Mouse (Mus musculus) limb, embryonic 12.5 days (tissue): ENCODE results near the gene Tmem191c. TPM values are rescaled to one million over a fixed set of nuclear protein-coding genes. Genes with fewer than 3 reads are reported as not detected.

Source experiments
- ATAC-seq: fragments of 200-750 bp; cut with Nextera tagmentation; 2 replicates; pipeline ENCODE4 v1.8.0; 2017; ENCODE audit warnings: low read depth, moderate TSS enrichment; ENCODE audit not compliant: insufficient number of reproducible peaks, insufficient read depth, low FRiP score, low TSS enrichment
- H3K27ac ChIP-seq: fragments of 300-500 bp; sonication (generic); 2 replicates; pipeline ENCODE4 v1.5.1; 2016; ENCODE audit warnings: mild to moderate bottlenecking, moderate library complexity
- H3K27me3 ChIP-seq: fragments of 300-500 bp; sonication (generic); 2 replicates; pipeline ENCODE4 v1.6.1; 2016; ENCODE audit warnings: mild to moderate bottlenecking, moderate library complexity
- H3K36me3 ChIP-seq: fragments of 300-500 bp; sonication (generic); 2 replicates; pipeline ENCODE4 v1.6.1; 2016; ENCODE audit warnings: mild to moderate bottlenecking, moderate library complexity
- H3K4me1 ChIP-seq: fragments of 300-500 bp; sonication (generic); replicated peaks from 2 replicates; pipeline ENCODE4 v1.6.1; 2016
- H3K4me2 ChIP-seq: fragments of 300-500 bp; sonication (generic); 2 replicates; pipeline ENCODE4 v1.6.1; 2016; ENCODE audit warnings: mild to moderate bottlenecking, moderate library complexity
- H3K4me3 ChIP-seq: fragments of 300-500 bp; sonication (generic); replicated peaks from 2 replicates; pipeline ENCODE4 v1.5.1; 2016; ENCODE audit warnings: mild to moderate bottlenecking
- H3K9ac ChIP-seq: fragments of 300-500 bp; sonication (generic); replicated peaks from 2 replicates; pipeline ENCODE4 v1.6.1; 2016; ENCODE audit warnings: mild to moderate bottlenecking, moderate library complexity
- H3K9me3 ChIP-seq: fragments of 300-500 bp; sonication (generic); 2 replicates; pipeline ENCODE4 v1.6.1; 2016; ENCODE audit warnings: mild to moderate bottlenecking, moderate library complexity
- WGBS: fragments of 180-500 bp; shearing (Covaris S2); methylation state at CpG from one replicate; pipeline ENCODE4 v1.1.7; 2016; 5-methylcytosine and 5-hydroxymethylcytosine counted together
- polyA plus RNA-seq: library from polyadenylated mRNA; unstranded; fragments of >200 nt; fragmentation: Nextera tagmentation; extraction: Ambion mirVana; gene quantifications from 2 replicates; pipeline ENCODE4 v1.2.1, GENCODE M21; 2016

Tmem191c gene
- polyA plus RNA-seq, 1 experiment from 2014 or later, result 13.8 TPM

GRCm38 (mm10) chr16:17292751-17293150 is 16.9 kb downstream of the Tmem191c start:
- no peaks in the 10 kb centered on the region for H3K9me3 ChIP-seq
- no peak overlapping the region for H3K9ac ChIP-seq
- 0% methylated on average over 2 of the region's 2 CpGs for WGBS
- peaks cover 80% of the 10 kb centered on the region for H3K36me3 ChIP-seq
- ATAC-seq, result no peak
- H3K4me2 ChIP-seq, result no peak overlapping the region
- no peaks in the 10 kb centered on the region for H3K4me1 ChIP-seq
- H3K27me3 ChIP-seq, result no peaks in the 10 kb centered on the region
- no peak overlapping the region for H3K27ac ChIP-seq
- H3K4me3 ChIP-seq, result no peak overlapping the region

- Histone ChIP-seq H3K4me3 (no peak overlapping the region), H3K9me3 (no peaks in the 10 kb centered on the region), H3K9ac (no peak overlapping the region), H3K27me3 (no peaks in the 10 kb centered on the region), H3K36me3 (peaks cover 90% of the 10 kb centered on the region), H3K4me2 (no peak overlapping the region), H3K4me1 (no peaks in the 10 kb centered on the region), H3K27ac (no peak overlapping the region)
- ATAC-seq, result no peak
- 92% methylated on average over 3 of the region's 3 CpGs for WGBS
Measured at GRCm38 (mm10) chr16:17300818-17301217, 24.9 kb downstream of the Tmem191c start.

GRCm38 (mm10) chr16:17303521-17304245 is 27.8 kb downstream of the Tmem191c start:
- 89% methylated on average over 5 of the region's 5 CpGs for WGBS
- Histone ChIP-seq H3K27me3 (no peaks in the 10 kb centered on the region), H3K36me3 (peaks cover 86% of the 10 kb centered on the region)

GRCm38 (mm10) chr16:17307461-17307860 is 31.6 kb downstream of the Tmem191c start:
- Histone ChIP-seq H3K9ac (no peak overlapping the region), H3K4me3 (no peak overlapping the region), H3K9me3 (no peaks in the 10 kb centered on the region), H3K36me3 (peaks cover 85% of the 10 kb centered on the region), H3K27me3 (no peaks in the 10 kb centered on the region), H3K4me2 (no peak overlapping the region), H3K4me1 (no peaks in the 10 kb centered on the region), H3K27ac (no peak overlapping the region)
- ATAC-seq, result no peak
- whole genome bisulfite sequencing, result 91% methylated on average over 5 of the region's 5 CpGs

More at GRCm38 (mm10) chr16:17303521-17304245, 27.8 kb downstream of the Tmem191c start:
- Histone ChIP-seq H3K27ac (no peak overlapping the region), H3K4me2 (no peak overlapping the region), H3K9me3 (no peaks in the 10 kb centered on the region), H3K4me1 (no peaks in the 10 kb centered on the region), H3K4me3 (no peak overlapping the region), H3K9ac (no peak overlapping the region)
- ATAC-seq, result no peak

- no peak overlapping the region for H3K27ac ChIP-seq
- H3K36me3 ChIP-seq, result peaks cover 86% of the 10 kb centered on the region
- no peaks in the 10 kb centered on the region for H3K4me1 ChIP-seq
- 87% methylated on average over 10 of the region's 10 CpGs for WGBS
- no peak overlapping the region for H3K4me2 ChIP-seq
- H3K9me3 ChIP-seq, result no peaks in the 10 kb centered on the region
- no peak overlapping the region for H3K4me3 ChIP-seq
- no peak overlapping the region for H3K9ac ChIP-seq
- ATAC-seq, result no peak
- no peaks in the 10 kb centered on the region for H3K27me3 ChIP-seq
Measured at GRCm38 (mm10) chr16:17309036-17309435, 33.2 kb downstream of the Tmem191c start.

GRCm38 (mm10) chr16:17312531-17312930 is 36.7 kb downstream of the Tmem191c start:
- Histone ChIP-seq H3K4me3 (no peak overlapping the region), H3K9ac (no peak overlapping the region), H3K9me3 (no peaks in the 10 kb centered on the region), H3K4me1 (no peaks in the 10 kb centered on the region), H3K36me3 (peaks cover 93% of the 10 kb centered on the region), H3K4me2 (no peak overlapping the region), H3K27me3 (no peaks in the 10 kb centered on the region), H3K27ac (no peak overlapping the region)
- 86% methylated on average over 5 of the region's 5 CpGs for WGBS
- ATAC-seq, result no peak

GRCm38 (mm10) chr16:17316554-17316953 is 40.7 kb downstream of the Tmem191c start:
- Histone ChIP-seq H3K4me3 (no peak overlapping the region), H3K36me3 (peaks cover 77% of the 10 kb centered on the region), H3K4me2 (no peak overlapping the region), H3K27ac (no peak overlapping the region), H3K27me3 (no peaks in the 10 kb centered on the region), H3K9me3 (no peaks in the 10 kb centered on the region), H3K4me1 (no peaks in the 10 kb centered on the region), H3K9ac (no peak overlapping the region)
- WGBS, result 89% methylated on average over 7 of the region's 7 CpGs
- no peak for ATAC-seq

- 92% methylated on average over 5 of the region's 5 CpGs for WGBS
- Histone ChIP-seq H3K9me3 (no peaks in the 10 kb centered on the region), H3K9ac (no peak overlapping the region), H3K4me1 (no peaks in the 10 kb centered on the region), H3K27ac (no peak overlapping the region), H3K4me3 (no peak overlapping the region), H3K36me3 (peaks cover 76% of the 10 kb centered on the region), H3K27me3 (no peaks in the 10 kb centered on the region), H3K4me2 (no peak overlapping the region)
- no peak for ATAC-seq
Measured at GRCm38 (mm10) chr16:17321481-17321880, 45.6 kb downstream of the Tmem191c start.

GRCm38 (mm10) chr16:17324745-17325144 is 48.9 kb downstream of the Tmem191c start:
- no peak for ATAC-seq
- no peak overlapping the region for H3K4me3 ChIP-seq
- no peaks in the 10 kb centered on the region for H3K9me3 ChIP-seq
- peaks cover 63% of the 10 kb centered on the region for H3K36me3 ChIP-seq
- H3K4me1 ChIP-seq, result no peaks in the 10 kb centered on the region
- no peaks in the 10 kb centered on the region for H3K27me3 ChIP-seq
- H3K4me2 ChIP-seq, result no peak overlapping the region
- WGBS, result 89% methylated on average over 5 of the region's 5 CpGs
- no peak overlapping the region for H3K27ac ChIP-seq
- no peak overlapping the region for H3K9ac ChIP-seq

- no peaks in the 10 kb centered on the region for H3K4me1 ChIP-seq
- H3K36me3 ChIP-seq, result peaks cover 61% of the 10 kb centered on the region
- ATAC-seq, result no peak
- H3K4me2 ChIP-seq, result no peak overlapping the region
- no peaks in the 10 kb centered on the region for H3K9me3 ChIP-seq
- H3K4me3 ChIP-seq, result no peak overlapping the region
- H3K27me3 ChIP-seq, result no peaks in the 10 kb centered on the region
- 84% methylated on average over 2 of the region's 2 CpGs for WGBS
- no peak overlapping the region for H3K27ac ChIP-seq
- no peak overlapping the region for H3K9ac ChIP-seq
Measured at GRCm38 (mm10) chr16:17326064-17326463, 50.2 kb downstream of the Tmem191c start.

GRCm38 (mm10) chr16:17329848-17330570 is 54.1 kb downstream of the Tmem191c start:
- Histone ChIP-seq H3K27ac (no peak overlapping the region), H3K4me2 (no peak overlapping the region), H3K9me3 (no peaks in the 10 kb centered on the region), H3K9ac (no peak overlapping the region), H3K27me3 (no peaks in the 10 kb centered on the region), H3K4me1 (no peaks in the 10 kb centered on the region), H3K4me3 (no peak overlapping the region), H3K36me3 (peaks cover 25% of the 10 kb centered on the region)
- 78% methylated on average over 1 of the region's 1 CpGs for WGBS
- ATAC-seq, result no peak
